Mouse (Mus musculus) intestine, postnatal 0 days (tissue): Measurements from ENCODE around the gene Slc30a2. TPM values are rescaled to one million over a fixed set of nuclear protein-coding genes. Genes with fewer than 3 reads are reported as not detected.

Experiments used
- ATAC-seq: fragments of 200-750 bp; cut with Nextera tagmentation; 2 replicates; pipeline ENCODE4 v1.8.0; 2017; ENCODE audit warnings: mild to moderate bottlenecking, moderate TSS enrichment, moderate library complexity
- H3K27ac ChIP-seq: fragments of 300-500 bp; sonication (generic); 2 replicates; pipeline ENCODE4 v1.5.1; 2014; ENCODE audit warnings: mild to moderate bottlenecking, low read depth, low read length, moderate library complexity
- H3K27me3 ChIP-seq: fragments of 300-500 bp; sonication (generic); replicated peaks from 2 replicates; pipeline ENCODE4 v1.6.1; 2014; ENCODE audit warnings: low read length, mixed read lengths; ENCODE audit not compliant: control insufficient read depth, insufficient read depth
- H3K36me3 ChIP-seq: fragments of 300-500 bp; sonication (generic); 2 replicates; pipeline ENCODE4 v1.6.1; 2014; ENCODE audit warnings: mild to moderate bottlenecking, moderate library complexity; ENCODE audit not compliant: control insufficient read depth, insufficient read depth
- H3K4me1 ChIP-seq: fragments of 300-500 bp; sonication (generic); replicated peaks from 2 replicates; pipeline ENCODE4 v1.6.1; 2014; ENCODE audit warnings: antibody characterized with exemption, low read length, mixed read lengths; ENCODE audit not compliant: control insufficient read depth, insufficient read depth
- H3K4me2 ChIP-seq: fragments of 300-500 bp; sonication (generic); replicated peaks from 2 replicates; pipeline ENCODE4 v1.6.1; 2014; ENCODE audit warnings: low read depth, mild to moderate bottlenecking, moderate library complexity
- H3K4me3 ChIP-seq: fragments of 300-500 bp; sonication (generic); 2 replicates; pipeline ENCODE4 v1.5.1; 2014; ENCODE audit warnings: low read depth, low read length
- H3K9ac ChIP-seq: fragments of 300-500 bp; sonication (generic); 2 replicates; pipeline ENCODE4 v1.6.1; 2014; ENCODE audit warnings: mild to moderate bottlenecking, low read depth, low read length
- H3K9me3 ChIP-seq: fragments of 300-500 bp; sonication (generic); 2 replicates; pipeline ENCODE4 v1.6.1; 2016; ENCODE audit warnings: mixed run types; ENCODE audit not compliant: control insufficient read depth
- CTCF ChIP-seq: sonication (generic); IDR thresholded peaks from 2 replicates; pipeline ENCODE4 v1.5.1; 2016; ENCODE audit warnings: low read depth, mild to moderate bottlenecking, control low read depth, antibody characterized with exemption, moderate library complexity
- WGBS: fragments of 180-500 bp; shearing (Covaris S2); extraction: QIAGEN DNeasy Blood & Tissue Kit; methylation state at CpG from one replicate; pipeline ENCODE4 v1.1.7; 2014; 5-methylcytosine and 5-hydroxymethylcytosine counted together
- polyA plus RNA-seq: library from polyadenylated mRNA; unstranded; fragments of >200 nt; fragmentation: Nextera tagmentation; extraction: Ambion mirVana; gene quantifications from 2 replicates; pipeline ENCODE4 v1.2.1, GENCODE M21; 2015

Gene Slc30a2
- polyA plus RNA-seq, 1 experiment from 2014 or later: 39.1 TPM

DNA sequence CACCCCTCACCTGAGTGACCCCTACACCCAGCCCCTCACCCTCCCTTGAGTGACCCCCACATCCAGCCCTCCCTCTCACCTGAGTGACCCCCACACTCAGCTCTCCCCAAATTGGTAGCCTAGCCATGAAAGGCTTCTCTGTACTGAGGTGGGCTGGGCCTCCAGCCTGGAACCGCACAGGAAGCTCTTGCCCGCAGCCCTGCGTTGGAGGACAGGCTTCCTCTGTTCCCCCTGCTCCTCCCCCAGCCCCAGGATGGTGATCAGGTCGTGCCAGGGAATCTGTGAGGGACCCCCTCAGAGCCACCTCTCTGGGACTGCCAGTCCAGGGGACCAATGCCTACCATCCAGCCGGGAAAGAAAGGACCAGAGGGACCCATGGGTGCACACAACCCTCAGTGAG lies 22.3 kb downstream of the Slc30a2 start:
- Histone ChIP-seq H3K27ac (no peak overlapping the region), H3K4me3 (no peak overlapping the region), H3K27me3 (peaks cover 2% of the 10 kb centered on the region; the same call in 1 of the 2 replicates), H3K4me1 (no peaks in the 10 kb centered on the region; the same call in 1 of the 2 replicates), H3K9me3 (no peaks in the 10 kb centered on the region), H3K4me2 (no peak overlapping the region), H3K36me3 (no peaks in the 10 kb centered on the region), H3K9ac (no peak overlapping the region)
- no peak for ATAC-seq
- TF ChIP-seq CTCF: no peak
- WGBS: 56% methylated on average over 5 of the region's 5 CpGs

DNA sequence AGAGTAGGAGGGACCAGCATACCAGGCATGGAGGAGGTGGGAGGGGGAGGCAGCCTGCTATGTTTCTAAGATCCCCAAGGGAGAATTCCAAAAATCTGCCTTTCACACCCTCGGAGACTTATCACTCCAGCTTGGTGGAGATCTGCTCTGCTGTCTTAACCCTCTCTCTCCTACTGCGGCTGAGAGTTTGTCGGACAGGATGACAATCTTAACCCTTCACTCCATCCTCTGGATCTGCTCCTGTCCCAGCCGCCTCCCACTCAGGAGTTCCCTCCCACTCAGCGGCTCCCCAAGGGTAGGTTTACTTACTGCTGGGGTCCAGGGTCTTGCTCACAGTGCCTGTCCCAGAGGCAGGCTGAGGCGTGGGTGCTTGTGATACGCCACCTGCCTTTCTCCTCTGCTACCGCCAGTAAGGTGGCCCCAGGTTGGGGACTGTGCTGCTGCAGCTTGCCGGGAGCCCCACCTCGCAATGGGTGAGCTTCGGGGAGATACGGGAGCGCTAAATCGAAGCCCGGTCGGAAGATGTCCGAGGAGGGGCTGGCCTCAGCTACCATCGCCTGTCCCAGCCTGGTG lies 27.8 kb downstream of the Slc30a2 start:
- Histone ChIP-seq H3K27ac (no peak overlapping the region), H3K4me1 (peaks cover 6% of the 10 kb centered on the region), H3K9me3 (no peaks in the 10 kb centered on the region), H3K4me3 (peak overlapping the region; percentile 45), H3K4me2 (peak overlapping the region; percentile 95), H3K27me3 (peaks cover 22% of the 10 kb centered on the region), H3K9ac (0 out of 2 replicates have a peak overlapping the region, but pooled peaks have one; percentile 22), H3K36me3 (no peaks in the 10 kb centered on the region)
- ATAC-seq: no peak
- 0 out of 2 replicates have a peak, but pooled peaks have one; percentile 11 for TF ChIP-seq CTCF
- 2% methylated on average over 18 of the region's 18 CpGs for WGBS

DNA sequence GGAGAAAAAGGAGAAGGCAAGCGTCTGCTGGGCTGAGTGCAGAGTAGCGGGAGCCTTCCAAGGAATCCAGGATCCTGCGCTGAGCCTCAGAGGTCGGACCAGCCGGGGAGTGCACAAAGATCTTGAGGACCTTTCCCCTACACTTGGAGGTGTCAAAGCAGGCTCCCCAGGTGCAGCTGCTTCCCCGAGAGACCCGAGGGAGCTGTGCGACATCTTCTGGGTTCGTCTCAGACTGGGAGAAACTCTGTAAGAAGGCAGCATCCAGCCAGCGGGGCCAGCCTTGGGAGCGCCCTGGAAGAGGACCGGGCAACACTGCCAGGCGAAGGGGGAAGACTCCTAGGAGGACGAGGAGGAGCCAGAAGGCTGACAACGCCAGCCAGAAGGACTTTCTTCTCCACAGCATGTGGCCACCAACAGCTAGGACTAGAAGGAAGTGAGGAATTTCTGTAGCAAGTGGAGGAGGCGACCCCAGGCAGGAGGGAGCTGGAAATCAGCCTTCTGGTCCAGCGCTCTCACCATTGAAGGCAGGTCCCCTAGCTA lies 28.4 kb downstream of the Slc30a2 start:
- Histone ChIP-seq H3K4me2 (peak overlapping the region; percentile 95), H3K9me3 (no peaks in the 10 kb centered on the region), H3K4me1 (peaks cover 6% of the 10 kb centered on the region), H3K36me3 (no peaks in the 10 kb centered on the region), H3K27me3 (peaks cover 22% of the 10 kb centered on the region), H3K9ac (0 out of 2 replicates have a peak overlapping the region, but pooled peaks have one; percentile 22), H3K4me3 (peak overlapping the region; percentile 45), H3K27ac (no peak overlapping the region)
- no peak for ATAC-seq
- WGBS: 2% methylated on average over 17 of the region's 17 CpGs
- no peak for TF ChIP-seq CTCF

DNA sequence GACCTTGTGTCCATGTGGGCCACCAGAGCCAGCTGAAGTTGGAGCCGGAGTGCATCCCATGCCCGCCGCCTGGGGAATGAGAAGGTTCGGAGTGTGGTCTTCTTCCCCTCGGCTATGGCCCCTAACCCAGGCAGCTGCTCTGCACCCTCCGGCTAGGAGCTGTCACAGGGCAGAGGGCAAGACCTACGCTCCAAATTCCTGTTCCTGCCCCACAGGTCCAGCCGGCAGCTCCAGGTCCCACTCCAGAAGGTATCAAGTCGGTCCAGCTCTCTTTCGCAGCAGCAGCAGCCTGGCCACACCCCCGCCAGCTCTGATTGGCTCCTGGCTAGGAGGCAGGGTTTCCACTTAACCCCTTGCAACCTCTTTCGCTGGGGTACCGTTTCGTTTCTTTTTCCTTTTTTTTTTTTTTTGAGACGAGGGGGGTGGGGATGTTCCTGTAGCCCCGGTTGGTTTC lies 29.3 kb downstream of the Slc30a2 start:
- Histone ChIP-seq H3K36me3 (no peaks in the 10 kb centered on the region), H3K27ac (no peak overlapping the region), H3K4me2 (peak overlapping the region; percentile 95), H3K9me3 (no peaks in the 10 kb centered on the region), H3K27me3 (peaks cover 22% of the 10 kb centered on the region), H3K4me1 (peaks cover 6% of the 10 kb centered on the region), H3K4me3 (peak overlapping the region; percentile 45), H3K9ac (0 out of 2 replicates have a peak overlapping the region, but pooled peaks have one; percentile 7)
- under 1% methylated on average over 16 of the region's 16 CpGs for WGBS
- no peak for TF ChIP-seq CTCF
- peak; percentile 68 for ATAC-seq

DNA sequence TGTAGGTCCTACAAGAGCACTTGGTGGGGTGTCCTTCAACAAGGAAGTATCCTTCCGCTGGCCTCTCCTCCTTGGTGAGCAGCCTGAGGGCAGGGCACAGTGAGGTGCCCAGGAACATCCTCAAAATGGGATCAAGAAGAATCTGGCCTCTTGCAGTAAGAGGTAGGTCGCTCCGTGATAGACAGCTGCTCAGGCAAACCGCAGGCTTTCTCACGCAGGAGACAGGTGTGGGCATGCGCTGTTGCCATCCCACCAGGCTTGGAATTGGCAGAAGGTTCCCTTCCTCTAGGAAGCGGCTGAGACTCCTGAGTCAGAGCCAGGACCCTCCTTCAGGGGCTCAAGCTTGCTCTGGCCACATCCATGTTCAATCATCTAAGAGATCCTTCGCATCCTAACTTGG lies 30.3 kb downstream of the Slc30a2 start:
- H3K4me2 ChIP-seq: no peak overlapping the region
- ATAC-seq: no peak
- TF ChIP-seq CTCF: no peak
- H3K4me1 ChIP-seq: peaks cover 6% of the 10 kb centered on the region
- H3K9ac ChIP-seq: no peak overlapping the region
- 93% methylated on average over 8 of the region's 8 CpGs for WGBS
- H3K9me3 ChIP-seq: no peaks in the 10 kb centered on the region
- H3K27ac ChIP-seq: no peak overlapping the region
- no peaks in the 10 kb centered on the region for H3K36me3 ChIP-seq
- H3K27me3 ChIP-seq: peaks cover 22% of the 10 kb centered on the region
- H3K4me3 ChIP-seq: no peak overlapping the region

DNA sequence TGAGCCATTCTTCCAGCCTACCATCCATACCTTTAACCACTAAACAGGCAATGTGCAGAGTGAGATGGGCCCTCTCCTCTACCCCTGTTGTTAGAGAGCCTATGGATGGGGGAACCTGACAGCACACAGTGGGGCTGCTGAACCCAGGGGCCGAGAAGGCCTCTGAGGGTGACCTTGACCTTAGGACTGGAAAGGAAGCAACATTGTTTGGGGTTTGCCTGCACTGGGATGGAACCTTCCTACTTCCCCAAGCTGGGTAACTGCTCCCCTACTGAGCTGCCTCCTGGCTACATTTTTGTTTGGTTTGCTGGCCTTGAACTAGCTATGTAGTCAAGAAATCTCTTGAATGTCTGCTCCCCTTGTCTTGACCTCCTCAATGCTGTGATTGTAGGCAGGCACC lies 31.3 kb downstream of the Slc30a2 start:
- Histone ChIP-seq H3K9ac (no peak overlapping the region), H3K4me1 (peaks cover 6% of the 10 kb centered on the region), H3K9me3 (no peaks in the 10 kb centered on the region), H3K27ac (no peak overlapping the region), H3K36me3 (no peaks in the 10 kb centered on the region), H3K4me3 (no peak overlapping the region), H3K27me3 (peaks cover 22% of the 10 kb centered on the region), H3K4me2 (no peak overlapping the region)
- ATAC-seq: no peak
- no peak for TF ChIP-seq CTCF
- WGBS: 55% methylated on average over 1 of the region's 1 CpGs
